8 mouse cellular contexts compared by ENCODE assay signal in the genomic region with DNA sequence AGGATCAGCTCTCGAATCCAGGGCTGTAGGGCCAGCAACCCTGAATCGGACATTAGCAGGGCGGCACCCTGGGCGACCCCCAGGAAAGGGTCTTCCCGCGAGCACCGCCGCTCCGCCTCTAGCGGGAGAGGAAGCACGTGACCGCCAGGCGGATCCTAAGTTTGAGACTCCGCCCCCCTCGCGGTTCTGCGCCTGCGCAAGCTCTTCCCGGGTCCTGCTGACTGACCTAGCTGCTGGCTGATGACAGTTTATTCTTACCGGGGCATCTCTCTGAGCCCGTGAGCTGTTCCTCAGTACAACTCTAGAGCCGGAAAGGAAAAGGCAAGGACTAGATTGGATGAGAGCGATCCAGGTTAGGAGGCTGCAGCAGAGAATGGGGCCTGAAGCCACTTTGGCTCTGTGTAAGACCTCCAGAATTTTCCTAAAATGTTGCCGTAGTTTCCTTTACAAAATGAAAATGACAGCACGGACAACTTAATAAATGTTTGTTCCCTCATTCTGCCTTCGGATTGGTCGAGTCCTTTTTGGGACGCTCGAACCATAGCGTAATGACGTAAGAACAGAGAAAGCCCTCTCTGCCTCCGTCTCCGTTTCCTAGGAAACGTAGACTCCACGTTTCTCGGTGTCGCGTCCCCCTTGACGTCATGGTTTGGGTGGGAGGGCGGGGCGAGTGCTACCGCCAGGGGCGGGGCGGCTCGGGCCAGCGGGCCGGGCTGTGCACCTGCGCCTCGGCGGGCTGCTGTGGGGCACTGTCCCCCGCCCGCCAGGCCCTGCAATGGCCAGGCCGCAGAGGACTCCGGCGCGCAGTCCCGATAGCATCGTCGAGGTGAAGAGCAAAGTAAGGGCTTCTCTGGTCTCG. TPM values are rescaled to one million over a fixed set of nuclear protein-coding genes. Genes with fewer than 3 reads are reported as not detected.
A peak's percentile ranks its signal among the peaks of the same experiment; 100 is the strongest.
DNase-seq lines count a peak whose midpoint lies in the region; ATAC-seq lines count a peak whose summit lies in the region.

Acd (minus strand) TSS at position 137 of the 859 bp plus-strand sequence.
Pard6a (plus strand) TSS at position 183 of the 859 bp plus-strand sequence.

- peak within 1 kb of the TSS; percentile 84 for H3K4me3 ChIP-seq in heart, embryonic 13.5 days
- peak within 1 kb of the TSS; percentile 78 for H3K4me3 ChIP-seq in liver, embryonic 12.5 days
- peak within 1 kb of the TSS; percentile 80 for H3K4me3 ChIP-seq in stomach, embryonic 15.5 days (replicated peaks)

- H3K36me3 ChIP-seq in heart, embryonic 13.5 days = peaks cover 49% of the 10 kb centered on the region
- H3K36me3 ChIP-seq in liver, embryonic 12.5 days = peaks cover 48% of the 10 kb centered on the region
- H3K36me3 ChIP-seq in stomach, embryonic 15.5 days = peaks cover 17% of the 10 kb centered on the region; the same call in 1 of the 2 replicates

- no peaks in the 10 kb centered on the region for H3K9me3 ChIP-seq in heart, embryonic 13.5 days
- no peaks in the 10 kb centered on the region for H3K9me3 ChIP-seq in liver, embryonic 12.5 days (replicated peaks)
- H3K9me3 ChIP-seq in stomach, embryonic 15.5 days = no peaks in the 10 kb centered on the region

- H3K4me2 ChIP-seq in heart, embryonic 13.5 days = peak within 1 kb of the TSS; percentile 97
- H3K4me2 ChIP-seq in liver, embryonic 12.5 days = peak within 1 kb of the TSS; percentile 82
- peak within 1 kb of the TSS; percentile 93 for H3K4me2 ChIP-seq in stomach, embryonic 15.5 days

- ATAC-seq in erythroid progenitor cell, adult 5-6 weeks (replicated peaks; ENCODE audit: low FRiP score, poor library complexity, severe bottlenecking) = peak; percentile 88
- ATAC-seq in heart, embryonic 13.5 days (ENCODE audit: extremely low read depth, insufficient number of reproducible peaks, low FRiP score, low TSS enrichment) = peak; percentile 73
- ATAC-seq in liver, embryonic 12.5 days = peak; percentile 81
- ATAC-seq in stomach, embryonic 15.5 days (ENCODE audit: insufficient read depth, low FRiP score, low read depth) = peak; percentile 80

- H3K9ac ChIP-seq in heart, embryonic 13.5 days = peak within 1 kb of the TSS; percentile 85
- peak within 1 kb of the TSS; percentile 77 for H3K9ac ChIP-seq in liver, embryonic 12.5 days
- peak within 1 kb of the TSS; percentile 65 for H3K9ac ChIP-seq in stomach, embryonic 15.5 days

- no peaks in the 10 kb centered on the region for H3K27me3 ChIP-seq in heart, embryonic 13.5 days (replicated peaks)
- no peaks in the 10 kb centered on the region for H3K27me3 ChIP-seq in liver, embryonic 12.5 days (replicated peaks)
- H3K27me3 ChIP-seq in stomach, embryonic 15.5 days (replicated peaks) = no peaks in the 10 kb centered on the region

- H3K27ac ChIP-seq in heart, embryonic 13.5 days (replicated peaks) = peak within 1 kb of the TSS; percentile 96
- H3K27ac ChIP-seq in liver, embryonic 12.5 days = peak within 1 kb of the TSS; percentile 97
- H3K27ac ChIP-seq in stomach, embryonic 15.5 days = peak within 1 kb of the TSS; percentile 96

- peaks cover 22% of the 10 kb centered on the region for H3K4me1 ChIP-seq in heart, embryonic 13.5 days
- H3K4me1 ChIP-seq in liver, embryonic 12.5 days = peaks cover 46% of the 10 kb centered on the region
- peaks cover 18% of the 10 kb centered on the region for H3K4me1 ChIP-seq in stomach, embryonic 15.5 days

- DNase-seq in CD4-positive helper T cell, adult 2 months (ENCODE audit: low read depth, low spot score) = peak; percentile 94
- DNase-seq in brain, embryonic 18.5 days (ENCODE audit: low read depth, low spot score) = peak; percentile 83
- peak; percentile 97 for DNase-seq in kidney, postnatal 10 days
- peak; percentile 94 to 95 for DNase-seq in natural killer cell, adult 2 months (ENCODE audit: low spot score in 2 of 2)

- WGBS in heart, embryonic 13.5 days = under 1% methylated on average over 60 of the region's 60 CpGs
- 4% methylated on average over 60 of the region's 60 CpGs for WGBS in liver, embryonic 12.5 days (ENCODE audit: insufficient replicate concordance)
- WGBS in stomach, embryonic 15.5 days = under 1% methylated on average over 60 of the region's 60 CpGs

RNA-seq across cellular contexts. Expression of gene Acd, which starts in this region (rescaled TPM):
- 10.9 and 22.0 TPM in 2 replicates for total RNA-seq in erythroid progenitor cell, adult 5-6 weeks (2015; ENCODE audit: low replicate concordance)
- total RNA-seq in erythroid progenitor cell, adult 5-6 weeks (2017; ENCODE audit: low replicate concordance) = 1.7 and 9.7 TPM in 2 replicates
- polyA plus RNA-seq in heart, embryonic 13.5 days (2015; fragmentation: Nextera tagmentation; extraction: Ambion mirVana) = 41.6 and 44.0 TPM in 2 replicates
- 32.3 and 34.1 TPM in 2 replicates for polyA plus RNA-seq in liver, embryonic 12.5 days (2016; fragmentation: Nextera tagmentation; extraction: Ambion mirVana)
- 45.0 and 52.8 TPM in 2 replicates for polyA plus RNA-seq in stomach, embryonic 15.5 days (2015; fragmentation: Nextera tagmentation; extraction: Ambion mirVana)

RNA-seq across cellular contexts. Expression of gene Pard6a, which starts in this region (rescaled TPM):
- 1.7 and 3.6 TPM in 2 replicates for total RNA-seq in erythroid progenitor cell, adult 5-6 weeks (2015; ENCODE audit: low replicate concordance)
- total RNA-seq in erythroid progenitor cell, adult 5-6 weeks (2017; ENCODE audit: low replicate concordance) = 2.7 TPM in 1 of 2 replicates, not detected in the other
- polyA plus RNA-seq in heart, embryonic 13.5 days (2015; fragmentation: Nextera tagmentation; extraction: Ambion mirVana) = 11.6 and 11.9 TPM in 2 replicates
- 9.2 and 10.8 TPM in 2 replicates for polyA plus RNA-seq in liver, embryonic 12.5 days (2016; fragmentation: Nextera tagmentation; extraction: Ambion mirVana)
- polyA plus RNA-seq in stomach, embryonic 15.5 days (2015; fragmentation: Nextera tagmentation; extraction: Ambion mirVana) = 14.9 and 15.0 TPM in 2 replicates

Comparison
In these comparisons a context has a peak if more than half of its experiments do, and no peak if none do; other contexts are left out.
1. Peak in every context shown above with its lines: DNase-seq, ATAC-seq, H3K4me3 ChIP-seq and H3K27ac ChIP-seq.